Mouse (Mus musculus) G1E (cell line): Measurements from ENCODE around the gene Krt88. TPM values are rescaled to one million over a fixed set of nuclear protein-coding genes. Genes with fewer than 3 reads are reported as not detected.

ENCODE experiments used
- ATAC-seq: 2 replicates; pipeline ENCODE4 v1.8.0; 2016; ENCODE audit warnings: mild to moderate bottlenecking; ENCODE audit not compliant: insufficient number of reproducible peaks, poor library complexity, low FRiP score, severe bottlenecking; ENCODE audit errors: extremely low read depth
- DNase-seq: peaks from one replicate; pipeline ENCODE4 v3.0.0; 2012; ENCODE audit warnings: low spot score
- H3K27me3 ChIP-seq: 2 replicates; pipeline ENCODE4 v1.6.1; 2012; ENCODE audit warnings: mild to moderate bottlenecking, low read length, inconsistent platforms; ENCODE audit not compliant: insufficient read depth
- H3K36me3 ChIP-seq: replicated peaks from 2 replicates; pipeline ENCODE3; 2012; ENCODE audit warnings: mild to moderate bottlenecking, inconsistent platforms
- H3K4me1 ChIP-seq: 2 replicates; pipeline ENCODE4 v1.6.1; 2012; ENCODE audit warnings: low read depth, low read length, inconsistent platforms, mixed read lengths; ENCODE audit not compliant: insufficient read depth
- H3K4me3 ChIP-seq: 2 replicates; pipeline ENCODE4 v1.5.1; 2012; ENCODE audit warnings: low read depth, mild to moderate bottlenecking, inconsistent platforms, low read length, moderate library complexity, mixed read lengths
- H3K9me3 ChIP-seq: replicated peaks from 2 replicates; pipeline ENCODE4 v1.6.1; 2012; ENCODE audit warnings: inconsistent platforms
- CTCF ChIP-seq: IDR thresholded peaks from 2 replicates; pipeline ENCODE4 v1.5.1; 2012; ENCODE audit warnings: low read depth, low read length, inconsistent platforms, mixed read lengths
- GATA1 ChIP-seq: IDR thresholded peaks from 2 replicates; pipeline ENCODE4 v1.6.1; 2012; ENCODE audit warnings: borderline replicate concordance, low read length, inconsistent platforms, mixed read lengths
- GATA2 ChIP-seq: IDR thresholded peaks from 2 replicates; pipeline ENCODE4 v1.6.1; 2012; ENCODE audit warnings: low read depth, low read length, inconsistent platforms, borderline replicate concordance
- POLR2AphosphoS5 ChIP-seq: IDR thresholded peaks from 2 replicates; pipeline ENCODE4 v1.6.1; 2012; ENCODE audit warnings: low read depth, low read length, inconsistent platforms; ENCODE audit not compliant: insufficient replicate concordance
- TAL1 ChIP-seq: conservative IDR thresholded peaks from 2 replicates; pipeline ENCODE4 v1.6.1; 2012; ENCODE audit warnings: low read depth, low read length, inconsistent platforms, mixed read lengths
- polyA plus RNA-seq: library from polyadenylated mRNA; stranded (reverse); fragments of >175 nt; gene quantifications from 2 replicates; pipeline ENCODE4 v1.2.3, GENCODE M21; 2012
- total RNA-seq, 2 experiments: library from RNA; stranded (forward) in 1 of 2; stranded (reverse) in 1 of 2; fragments of 200-1000 nt in 1 of 2; fragments of >200 nt in 1 of 2; fragmentation: Nextera tagmentation in 1 of 2; gene quantifications; 2 replicates each; pipeline ENCODE4 v1.2.3; 2014 to 2017

Gene Krt88
- total RNA-seq (2014; fragmentation: Nextera tagmentation), result not detected in 2 replicates
- total RNA-seq (2017), result not detected in 2 replicates
- polyA plus RNA-seq, result not detected in 2 replicates

GRCm38 (mm10) chr15:101447444-101447843 is at the start of gene Krt88:
Krt88 (plus strand) TSS chr15:101447744.
- peaks cover 31% of the 10 kb centered on the region for H3K9me3 ChIP-seq
- no peak within 1 kb of the TSS for H3K4me3 ChIP-seq
- no peak for TF ChIP-seq TAL1
- TF ChIP-seq CTCF, result no peak
- no peak for TF ChIP-seq POLR2AphosphoS5
- no peak for TF ChIP-seq GATA2
- no peak for TF ChIP-seq GATA1
- no peaks in the 10 kb centered on the region for H3K36me3 ChIP-seq
- ATAC-seq (no peak), DNase-seq (no peak)
- H3K27me3 ChIP-seq, result no peaks in the 10 kb centered on the region
- H3K4me1 ChIP-seq, result no peaks in the 10 kb centered on the region

GRCm38 (mm10) chr15:101398269-101398668 is 49.3 kb upstream of the Krt88 start:
- H3K36me3 ChIP-seq, result no peaks in the 10 kb centered on the region
- DNase-seq, result no peak
- no peak for ATAC-seq
- no peaks in the 10 kb centered on the region for H3K27me3 ChIP-seq
- H3K9me3 ChIP-seq, result peaks cover 11% of the 10 kb centered on the region
- no peak for TF ChIP-seq GATA2
- no peak for TF ChIP-seq POLR2AphosphoS5
- no peak for TF ChIP-seq GATA1
- no peak for TF ChIP-seq CTCF
- TF ChIP-seq TAL1, result no peak
- H3K4me3 ChIP-seq, result no peak overlapping the region
- H3K4me1 ChIP-seq, result no peaks in the 10 kb centered on the region

- Histone ChIP-seq H3K36me3 (no peaks in the 10 kb centered on the region), H3K9me3 (peaks cover 60% of the 10 kb centered on the region), H3K27me3 (no peaks in the 10 kb centered on the region; the same call in 1 of the 2 replicates), H3K4me3 (no peak within 1 kb of the TSS), H3K4me1 (no peaks in the 10 kb centered on the region)
- DNase-seq (no peak), ATAC-seq (no peak)
- TF ChIP-seq TAL1, result no peak
- TF ChIP-seq GATA2, result no peak
- TF ChIP-seq POLR2AphosphoS5, result no peak
- TF ChIP-seq CTCF, result no peak
- no peak for TF ChIP-seq GATA1
Measured at GRCm38 (mm10) chr15:101410775-101411174, 36.8 kb upstream of the Krt88 start, which contains the start of gene Krt7. Krt7 (plus strand) TSS chr15:101411043.

GRCm38 (mm10) chr15:101412188-101412587 is 35.4 kb upstream of the Krt88 start:
- H3K9me3 ChIP-seq, result peaks cover 59% of the 10 kb centered on the region
- H3K27me3 ChIP-seq, result no peaks in the 10 kb centered on the region; the same call in 1 of the 2 replicates
- no peaks in the 10 kb centered on the region for H3K4me1 ChIP-seq
- DNase-seq, result no peak
- TF ChIP-seq CTCF (no peak), GATA1 (no peak), GATA2 (no peak), POLR2AphosphoS5 (no peak), TAL1 (no peak)
- ATAC-seq, result no peak
- H3K36me3 ChIP-seq, result no peaks in the 10 kb centered on the region
- H3K4me3 ChIP-seq, result no peak overlapping the region

- no peaks in the 10 kb centered on the region for H3K36me3 ChIP-seq
- H3K9me3 ChIP-seq, result peaks cover 60% of the 10 kb centered on the region
- no peak for DNase-seq
- H3K4me1 ChIP-seq, result no peaks in the 10 kb centered on the region
- H3K4me3 ChIP-seq, result no peak overlapping the region
- no peaks in the 10 kb centered on the region; the same call in 1 of the 2 replicates for H3K27me3 ChIP-seq
- ATAC-seq, result no peak
- TF ChIP-seq CTCF, result no peak
- TF ChIP-seq GATA2, result no peak
- TF ChIP-seq GATA1, result no peak
- TF ChIP-seq TAL1, result no peak
- TF ChIP-seq POLR2AphosphoS5, result no peak
Measured at GRCm38 (mm10) chr15:101413916-101414635, 33.5 kb upstream of the Krt88 start.

GRCm38 (mm10) chr15:101414807-101415565 is 32.6 kb upstream of the Krt88 start:
- TF ChIP-seq GATA1 (no peak), CTCF (no peak), GATA2 (no peak), POLR2AphosphoS5 (no peak), TAL1 (no peak)
- no peak for DNase-seq
- no peaks in the 10 kb centered on the region for H3K4me1 ChIP-seq
- no peaks in the 10 kb centered on the region; the same call in 1 of the 2 replicates for H3K27me3 ChIP-seq
- ATAC-seq, result no peak
- no peaks in the 10 kb centered on the region for H3K36me3 ChIP-seq
- no peak overlapping the region for H3K4me3 ChIP-seq
- H3K9me3 ChIP-seq, result peaks cover 63% of the 10 kb centered on the region
